Mouse (Mus musculus) liver, adult 2 months (tissue): ENCODE data around the gene Noxred1. TPM values are rescaled to one million over a fixed set of nuclear protein-coding genes. Genes with fewer than 3 reads are reported as not detected.

Experiments used
- DNase-seq: peaks from one replicate; pipeline ENCODE4 v3.0.0-alpha.2; 2011; ENCODE audit warnings: low read depth, low spot score; ENCODE audit errors: extremely low read depth
- H3K27ac ChIP-seq: fragments of 200-500 bp; replicated peaks from 2 replicates; pipeline ENCODE4 v1.5.1; 2012; ENCODE audit warnings: low read depth, mild to moderate bottlenecking, control low read depth, inconsistent platforms, low read length; ENCODE audit not compliant: insufficient read depth
- H3K27me3 ChIP-seq: fragments of 200-500 bp; 2 replicates; pipeline ENCODE4 v1.6.1; 2012; ENCODE audit warnings: mild to moderate bottlenecking, moderate library complexity, low read length, inconsistent platforms; ENCODE audit not compliant: control insufficient read depth, insufficient read depth
- H3K36me3 ChIP-seq: fragments of 200-500 bp; 2 replicates; pipeline ENCODE4 v1.6.1; 2012; ENCODE audit warnings: low read length, inconsistent platforms; ENCODE audit not compliant: control insufficient read depth, insufficient read depth
- H3K4me1 ChIP-seq: fragments of 200-500 bp; 2 replicates; pipeline ENCODE4 v1.6.1; 2011; ENCODE audit warnings: low read length; ENCODE audit not compliant: control insufficient read depth, insufficient read depth
- H3K4me3 ChIP-seq: fragments of 200-500 bp; 2 replicates; pipeline ENCODE4 v1.5.1; 2011; ENCODE audit warnings: low read depth, mild to moderate bottlenecking, control low read depth, low read length, moderate library complexity; ENCODE audit not compliant: insufficient read depth
- H3K79me2 ChIP-seq: fragments of 200-500 bp; 2 replicates; pipeline ENCODE4 v1.6.1; 2012; ENCODE audit warnings: inconsistent platforms, mild to moderate bottlenecking, low read length, moderate library complexity; ENCODE audit not compliant: control insufficient read depth, insufficient read depth
- H3K9ac ChIP-seq: fragments of 200-500 bp; 2 replicates; pipeline ENCODE4 v1.6.1; 2012; ENCODE audit warnings: low read depth, mild to moderate bottlenecking, control low read depth, inconsistent platforms, low read length
- CTCF ChIP-seq: fragments of 200-500 bp; IDR thresholded peaks from 2 replicates; pipeline ENCODE4 v1.5.1; 2011; ENCODE audit warnings: low read depth, low read length, control low read depth
- POLR2A ChIP-seq: fragments of 200-500 bp; IDR thresholded peaks from 2 replicates; pipeline ENCODE4 v1.6.1; 2011; ENCODE audit warnings: low read length, control low read depth; ENCODE audit not compliant: insufficient read depth; ENCODE audit errors: extremely low read depth
- WGBS: fragments of 180-500 bp; shearing (Covaris S2); methylation state at CpG from one replicate; pipeline ENCODE4 v1.1.7; 2018; 5-methylcytosine and 5-hydroxymethylcytosine counted together
- polyA plus RNA-seq: library from polyadenylated mRNA; depleted of rRNA; stranded (reverse); fragments of >200 nt; gene quantifications from 2 replicates; pipeline ENCODE4 v1.2.3, GENCODE M21; 2012
- total RNA-seq: library from RNA; depleted of rRNA; stranded (reverse); fragments of >200 nt; gene quantifications from 2 replicates; pipeline ENCODE4 v1.2.3, GENCODE M21; 2014

The Noxred1 gene
- total and polyA plus RNA-seq, 2 experiments, result 0.23 TPM; not detected in 1

- no peaks in the 10 kb centered on the region for H3K79me2 ChIP-seq
- no peaks in the 10 kb centered on the region for H3K4me1 ChIP-seq
- H3K36me3 ChIP-seq, result peaks cover 72% of the 10 kb centered on the region
- no peak overlapping the region for H3K4me3 ChIP-seq
- H3K27me3 ChIP-seq, result no peaks in the 10 kb centered on the region
- no peak overlapping the region for H3K9ac ChIP-seq
- 96% methylated on average over 6 of the region's 6 CpGs for WGBS
- H3K27ac ChIP-seq, result no peak overlapping the region
- TF ChIP-seq POLR2A (no peak), CTCF (no peak)
- no peak for DNase-seq
These were observed 15.3 kb upstream of the Noxred1 start for GRCm38 (mm10) chr12:87253878-87254277.

GRCm38 (mm10) chr12:87250161-87250560 lies 11.6 kb upstream of the Noxred1 start:
- 91% methylated on average over 6 of the region's 6 CpGs for WGBS

GRCm38 (mm10) chr12:87236882-87237483 lies 1.5 kb downstream of the Noxred1 start:
- no peak overlapping the region for H3K4me3 ChIP-seq
- H3K27me3 ChIP-seq, result no peaks in the 10 kb centered on the region
- H3K36me3 ChIP-seq, result peaks cover 22% of the 10 kb centered on the region
- H3K79me2 ChIP-seq, result no peaks in the 10 kb centered on the region
- WGBS, result 81% methylated on average over 5 of the region's 5 CpGs
- no peak overlapping the region for H3K9ac ChIP-seq
- H3K4me1 ChIP-seq, result no peaks in the 10 kb centered on the region
- TF ChIP-seq POLR2A (no peak), CTCF (no peak)
- H3K27ac ChIP-seq, result no peak overlapping the region
- DNase-seq, result no peak

More at GRCm38 (mm10) chr12:87250161-87250560, 11.6 kb upstream of the Noxred1 start:
- no peak overlapping the region for H3K9ac ChIP-seq
- H3K27ac ChIP-seq, result no peak overlapping the region
- H3K79me2 ChIP-seq, result no peaks in the 10 kb centered on the region
- TF ChIP-seq POLR2A (no peak), CTCF (no peak)
- no peaks in the 10 kb centered on the region for H3K4me1 ChIP-seq
- no peak overlapping the region for H3K4me3 ChIP-seq
- peaks cover 69% of the 10 kb centered on the region for H3K36me3 ChIP-seq
- no peak for DNase-seq
- no peaks in the 10 kb centered on the region for H3K27me3 ChIP-seq

DNA sequence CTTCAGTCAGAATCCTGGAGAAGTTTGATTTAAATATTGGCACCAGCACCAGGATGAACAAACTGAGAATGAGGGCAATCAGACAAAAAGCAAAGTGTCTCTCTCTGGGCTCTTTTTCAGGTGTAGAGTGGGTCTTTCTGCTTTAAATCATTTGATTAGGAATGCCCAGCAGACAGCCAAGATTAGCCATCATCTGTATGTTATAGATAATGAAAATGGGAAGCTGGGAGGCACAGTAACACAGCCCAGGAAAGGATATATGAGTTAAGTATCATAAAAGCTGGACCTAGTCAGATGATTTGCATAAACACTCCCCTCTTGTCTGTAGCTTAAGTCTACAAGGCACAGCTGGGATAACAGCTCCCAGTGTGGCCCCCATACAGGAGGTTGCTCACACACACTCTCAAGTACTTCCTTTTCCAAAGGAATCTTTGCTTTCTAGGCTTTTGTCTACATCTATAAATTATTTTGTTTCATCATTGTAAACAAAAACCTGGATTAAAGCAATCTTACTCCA lies 8.1 kb downstream of the Noxred1 start:
- Histone ChIP-seq H3K27me3 (no peaks in the 10 kb centered on the region), H3K4me1 (no peaks in the 10 kb centered on the region), H3K79me2 (no peaks in the 10 kb centered on the region), H3K27ac (no peak overlapping the region), H3K9ac (no peak overlapping the region), H3K4me3 (no peak overlapping the region), H3K36me3 (no peaks in the 10 kb centered on the region)
- DNase-seq, result no peak
- TF ChIP-seq CTCF (no peak), POLR2A (no peak)

- Histone ChIP-seq H3K79me2 (no peaks in the 10 kb centered on the region), H3K4me3 (no peak overlapping the region), H3K27ac (no peak overlapping the region), H3K4me1 (no peaks in the 10 kb centered on the region), H3K9ac (no peak overlapping the region), H3K27me3 (no peaks in the 10 kb centered on the region), H3K36me3 (no peaks in the 10 kb centered on the region)
- TF ChIP-seq CTCF, result no peak
- TF ChIP-seq POLR2A, result no peak
- no peak for DNase-seq
- 98% methylated on average over 2 of the region's 2 CpGs for WGBS
These were observed 8.9 kb downstream of the Noxred1 start for GRCm38 (mm10) chr12:87229633-87230032.

DNA sequence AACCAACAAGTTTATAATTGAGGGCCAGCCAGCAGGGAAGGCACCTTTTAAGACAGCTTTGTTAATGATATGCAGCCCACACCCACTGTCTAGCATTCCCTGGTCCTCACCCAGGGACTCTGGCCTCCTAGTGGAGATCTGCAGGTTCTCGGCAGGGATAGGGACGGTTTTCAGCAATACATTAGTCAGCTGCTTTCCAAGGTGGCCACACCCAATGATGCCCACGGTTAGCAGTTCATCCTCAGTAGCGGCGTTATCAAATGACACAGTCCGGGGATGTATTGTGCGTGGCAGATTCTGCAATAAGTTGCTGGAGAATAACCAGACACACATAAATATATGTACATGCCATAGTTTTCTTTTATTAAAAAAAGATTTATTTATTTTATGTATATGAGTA lies 11.7 kb downstream of the Noxred1 start:
- H3K27me3 ChIP-seq, result no peaks in the 10 kb centered on the region
- no peaks in the 10 kb centered on the region for H3K36me3 ChIP-seq
- 84% methylated on average over 7 of the region's 7 CpGs for WGBS
- H3K4me3 ChIP-seq, result no peak overlapping the region
- no peak overlapping the region for H3K9ac ChIP-seq
- no peaks in the 10 kb centered on the region for H3K4me1 ChIP-seq
- TF ChIP-seq POLR2A (no peak), CTCF (no peak)
- DNase-seq, result no peak
- no peaks in the 10 kb centered on the region for H3K79me2 ChIP-seq
- H3K27ac ChIP-seq, result no peak overlapping the region
